Mouse (Mus musculus) bone marrow, adult 2 months (tissue): ENCODE results near the gene Uqcr10.

Experiments used
- CTCF ChIP-seq: fragments of 200-500 bp; IDR thresholded peaks from 2 replicates; pipeline ENCODE4 v1.5.1; 2011; ENCODE audit warnings: low read length, control low read depth; ENCODE audit not compliant: control insufficient read depth, insufficient read depth
- POLR2A ChIP-seq: fragments of 200-500 bp; IDR thresholded peaks from 2 replicates; pipeline ENCODE4 v1.6.1; 2011; ENCODE audit warnings: low read depth, mild to moderate bottlenecking, control low read depth, low read length, borderline replicate concordance; ENCODE audit not compliant: control insufficient read depth

GRCm38 (mm10) chr11:4679441-4679832 lies 24.7 kb downstream of the Uqcr10 start:
- TF ChIP-seq CTCF (no peak), POLR2A (no peak)
